Mouse (Mus musculus) liver, postnatal 0 days (tissue): ENCODE measurements around the gene Jmjd8.

Experiments used
- CTCF ChIP-seq: sonication (generic); IDR thresholded peaks from 2 replicates; pipeline ENCODE4 v1.5.1; 2016; ENCODE audit warnings: antibody characterized with exemption, low read depth
- EP300 ChIP-seq: IDR thresholded peaks from 2 replicates; pipeline ENCODE4 v1.6.1; 2016; ENCODE audit warnings: antibody characterized with exemption, low read depth, mild to moderate bottlenecking

- TF ChIP-seq CTCF (no peak), EP300 (no peak)
These were observed 3.4 kb upstream of the Jmjd8 start for GRCm38 (mm10) chr17:25825311-25825710.
